Mouse (Mus musculus): ENCODE results near the gene Iqgap3. TPM values are rescaled to one million over a fixed set of nuclear protein-coding genes. Genes with fewer than 3 reads are reported as not detected.

The Iqgap3 gene
- polyA plus RNA-seq, 1 experiment from 2014 or later, result 23.8 TPM

- H3K27me3 ChIP-seq (replicated peaks; ENCODE audit: control insufficient read depth, insufficient read depth, low read length), result no peaks in the 10 kb centered on the region
- H3K4me1 ChIP-seq (replicated peaks; ENCODE audit: control insufficient read depth, insufficient read depth, low read length), result peaks cover 81% of the 10 kb centered on the region
- DNase-seq (ENCODE audit: low spot score), result no peak
- H3K4me2 ChIP-seq (ENCODE audit: low read length), result no peak overlapping the region
- no peak overlapping the region for H3K4me3 ChIP-seq (ENCODE audit: low read depth, low read length)
- ATAC-seq (replicated peaks; ENCODE audit: low FRiP score, low TSS enrichment, low read depth), result no peak
- no peak overlapping the region for H3K9ac ChIP-seq (ENCODE audit: low read length)
- no peak overlapping the region for H3K27ac ChIP-seq (ENCODE audit: low read depth)
- WGBS, result 75% methylated on average over 1 of the region's 1 CpGs
- H3K36me3 ChIP-seq (ENCODE audit: control insufficient read depth, insufficient read depth, low read length), result no peaks in the 10 kb centered on the region
- H3K9me3 ChIP-seq (ENCODE audit: control insufficient read depth, low read length), result no peaks in the 10 kb centered on the region
Observed at GRCm38 (mm10) chr3:88147866-88148265, 66.1 kb downstream of the Iqgap3 start.

GRCm38 (mm10) chr3:88148354-88148753 lies 66.6 kb downstream of the Iqgap3 start:
- 84% methylated on average over 5 of the region's 5 CpGs for WGBS
- H3K27me3 ChIP-seq (replicated peaks; ENCODE audit: control insufficient read depth, insufficient read depth, low read length), result no peaks in the 10 kb centered on the region
- no peak overlapping the region for H3K4me3 ChIP-seq (ENCODE audit: low read depth, low read length)
- no peak overlapping the region for H3K9ac ChIP-seq (ENCODE audit: low read length)
- H3K4me1 ChIP-seq (replicated peaks; ENCODE audit: control insufficient read depth, insufficient read depth, low read length), result peaks cover 81% of the 10 kb centered on the region
- DNase-seq (ENCODE audit: low spot score) (no peak), ATAC-seq (replicated peaks; ENCODE audit: low FRiP score, low TSS enrichment, low read depth) (no peak)
- no peaks in the 10 kb centered on the region for H3K36me3 ChIP-seq (ENCODE audit: control insufficient read depth, insufficient read depth, low read length)
- H3K4me2 ChIP-seq (ENCODE audit: low read length), result no peak overlapping the region
- H3K9me3 ChIP-seq (ENCODE audit: control insufficient read depth, low read length), result no peaks in the 10 kb centered on the region
- H3K27ac ChIP-seq (ENCODE audit: low read depth), result no peak overlapping the region

- ATAC-seq (replicated peaks; ENCODE audit: low FRiP score, low TSS enrichment, low read depth), result no peak
- WGBS, result 66% methylated on average over 4 of the region's 4 CpGs
- no peak overlapping the region for H3K9ac ChIP-seq (ENCODE audit: low read length)
Observed at GRCm38 (mm10) chr3:88148776-88149509, 67.2 kb downstream of the Iqgap3 start.

GRCm38 (mm10) chr3:88149510-88149974 lies 67.8 kb downstream of the Iqgap3 start:
- H3K27ac ChIP-seq (ENCODE audit: low read depth), result peak overlapping the region; percentile 62; the same call in 1 of the 2 replicates
- DNase-seq (ENCODE audit: low spot score), result no peak
- H3K4me2 ChIP-seq (ENCODE audit: low read length), result peak overlapping the region; percentile 39
- H3K9me3 ChIP-seq (ENCODE audit: control insufficient read depth, low read length), result no peaks in the 10 kb centered on the region
- no peak overlapping the region for H3K9ac ChIP-seq (ENCODE audit: low read length)
- H3K4me3 ChIP-seq (ENCODE audit: low read depth, low read length), result no peak overlapping the region
- H3K27me3 ChIP-seq (replicated peaks; ENCODE audit: control insufficient read depth, insufficient read depth, low read length), result no peaks in the 10 kb centered on the region
- peaks cover 71% of the 10 kb centered on the region for H3K4me1 ChIP-seq (replicated peaks; ENCODE audit: control insufficient read depth, insufficient read depth, low read length)
- 30% methylated on average over 6 of the region's 6 CpGs for WGBS
- ATAC-seq (replicated peaks; ENCODE audit: low FRiP score, low TSS enrichment, low read depth), result no peak
- H3K36me3 ChIP-seq (ENCODE audit: control insufficient read depth, insufficient read depth, low read length), result no peaks in the 10 kb centered on the region; the same call in 1 of the 2 replicates

More at GRCm38 (mm10) chr3:88148776-88149509, 67.2 kb downstream of the Iqgap3 start:
- Histone ChIP-seq H3K27me3 (replicated peaks; ENCODE audit: control insufficient read depth, insufficient read depth, low read length) (no peaks in the 10 kb centered on the region), H3K36me3 (ENCODE audit: control insufficient read depth, insufficient read depth, low read length) (no peaks in the 10 kb centered on the region; the same call in 1 of the 2 replicates), H3K4me3 (ENCODE audit: low read depth, low read length) (no peak overlapping the region), H3K4me2 (ENCODE audit: low read length) (peak overlapping the region; percentile 39), H3K4me1 (replicated peaks; ENCODE audit: control insufficient read depth, insufficient read depth, low read length) (peaks cover 77% of the 10 kb centered on the region), H3K27ac (ENCODE audit: low read depth) (peak overlapping the region; percentile 62; the same call in 1 of the 2 replicates), H3K9me3 (ENCODE audit: control insufficient read depth, low read length) (no peaks in the 10 kb centered on the region)
- DNase-seq (ENCODE audit: low spot score), result no peak

- H3K9ac ChIP-seq (ENCODE audit: low read length), result 0 out of 2 replicates have a peak overlapping the region, but pooled peaks have one; percentile 16
- peaks cover 2% of the 10 kb centered on the region; the same call in 1 of the 2 replicates for H3K36me3 ChIP-seq (ENCODE audit: control insufficient read depth, insufficient read depth, low read length)
- H3K4me1 ChIP-seq (replicated peaks; ENCODE audit: control insufficient read depth, insufficient read depth, low read length), result peaks cover 63% of the 10 kb centered on the region
- peak overlapping the region; percentile 4; the same call in 1 of the 2 replicates for H3K4me3 ChIP-seq (ENCODE audit: low read depth, low read length)
- peak overlapping the region; percentile 39 for H3K4me2 ChIP-seq (ENCODE audit: low read length)
- ATAC-seq (replicated peaks; ENCODE audit: low FRiP score, low TSS enrichment, low read depth) (no peak), DNase-seq (ENCODE audit: low spot score) (no peak)
- H3K9me3 ChIP-seq (ENCODE audit: control insufficient read depth, low read length), result no peaks in the 10 kb centered on the region
- H3K27me3 ChIP-seq (replicated peaks; ENCODE audit: control insufficient read depth, insufficient read depth, low read length), result no peaks in the 10 kb centered on the region
- WGBS, result 26% methylated on average over 14 of the region's 14 CpGs
- H3K27ac ChIP-seq (ENCODE audit: low read depth), result peak overlapping the region; percentile 62
Observed at GRCm38 (mm10) chr3:88150061-88150998, 68.6 kb downstream of the Iqgap3 start.

GRCm38 (mm10) chr3:88150999-88151364 lies 69.2 kb downstream of the Iqgap3 start:
- DNase-seq (ENCODE audit: low spot score) (no peak), ATAC-seq (replicated peaks; ENCODE audit: low FRiP score, low TSS enrichment, low read depth) (no peak)
- peaks cover 8% of the 10 kb centered on the region; the same call in 1 of the 2 replicates for H3K36me3 ChIP-seq (ENCODE audit: control insufficient read depth, insufficient read depth, low read length)
- H3K4me2 ChIP-seq (ENCODE audit: low read length), result no peak overlapping the region
- H3K27me3 ChIP-seq (replicated peaks; ENCODE audit: control insufficient read depth, insufficient read depth, low read length), result no peaks in the 10 kb centered on the region
- WGBS, result 69% methylated on average over 3 of the region's 3 CpGs
- H3K9ac ChIP-seq (ENCODE audit: low read length), result no peak overlapping the region
- H3K9me3 ChIP-seq (ENCODE audit: control insufficient read depth, low read length), result no peaks in the 10 kb centered on the region
- H3K4me1 ChIP-seq (replicated peaks; ENCODE audit: control insufficient read depth, insufficient read depth, low read length), result peaks cover 57% of the 10 kb centered on the region
- peak overlapping the region; percentile 62 for H3K27ac ChIP-seq (ENCODE audit: low read depth)
- no peak overlapping the region for H3K4me3 ChIP-seq (ENCODE audit: low read depth, low read length)

GRCm38 (mm10) chr3:88152056-88152455 lies 70.3 kb downstream of the Iqgap3 start:
- WGBS, result 79% methylated on average over 3 of the region's 3 CpGs
- no peak for ATAC-seq (replicated peaks; ENCODE audit: low FRiP score, low TSS enrichment, low read depth)
- Histone ChIP-seq H3K4me3 (ENCODE audit: low read depth, low read length) (no peak overlapping the region), H3K36me3 (ENCODE audit: control insufficient read depth, insufficient read depth, low read length) (peaks cover 19% of the 10 kb centered on the region), H3K4me2 (ENCODE audit: low read length) (no peak overlapping the region), H3K9me3 (ENCODE audit: control insufficient read depth, low read length) (no peaks in the 10 kb centered on the region), H3K9ac (ENCODE audit: low read length) (no peak overlapping the region), H3K27me3 (replicated peaks; ENCODE audit: control insufficient read depth, insufficient read depth, low read length) (no peaks in the 10 kb centered on the region), H3K4me1 (replicated peaks; ENCODE audit: control insufficient read depth, insufficient read depth, low read length) (peaks cover 46% of the 10 kb centered on the region), H3K27ac (ENCODE audit: low read depth) (no peak overlapping the region)
- no peak for DNase-seq (ENCODE audit: low spot score)

GRCm38 (mm10) chr3:88153290-88154011 lies 71.7 kb downstream of the Iqgap3 start:
- Histone ChIP-seq H3K27ac (ENCODE audit: low read depth) (no peak overlapping the region), H3K4me1 (replicated peaks; ENCODE audit: control insufficient read depth, insufficient read depth, low read length) (peaks cover 36% of the 10 kb centered on the region), H3K4me3 (ENCODE audit: low read depth, low read length) (no peak overlapping the region), H3K36me3 (ENCODE audit: control insufficient read depth, insufficient read depth, low read length) (peaks cover 23% of the 10 kb centered on the region), H3K27me3 (replicated peaks; ENCODE audit: control insufficient read depth, insufficient read depth, low read length) (no peaks in the 10 kb centered on the region), H3K4me2 (ENCODE audit: low read length) (no peak overlapping the region), H3K9me3 (ENCODE audit: control insufficient read depth, low read length) (no peaks in the 10 kb centered on the region), H3K9ac (ENCODE audit: low read length) (no peak overlapping the region)
- WGBS, result 81% methylated on average over 3 of the region's 3 CpGs
- DNase-seq (ENCODE audit: low spot score) (no peak), ATAC-seq (replicated peaks; ENCODE audit: low FRiP score, low TSS enrichment, low read depth) (no peak)
